Mouse (Mus musculus): ENCODE data around the gene Hikeshi.
A peak's percentile ranks its signal among the peaks of the same experiment; 100 is the strongest.

The Hikeshi gene

GRCm38 (mm10) chr7:89940571-89941463 is at the start of gene Hikeshi:
Hikeshi (minus strand) TSS chr7:89941204.
- DNase-seq, result peak; percentile 97

- DNase-seq, result no peak
Measured at GRCm38 (mm10) chr7:89984421-89984820, 43.4 kb upstream of the Hikeshi start.

GRCm38 (mm10) chr7:89983441-89983840 is 42.4 kb upstream of the Hikeshi start:
- no peak for DNase-seq

GRCm38 (mm10) chr7:89981557-89981956 is 40.6 kb upstream of the Hikeshi start:
- DNase-seq, result no peak

GRCm38 (mm10) chr7:89980485-89981422 is 39.8 kb upstream of the Hikeshi start, which contains the start of gene Eed:
Eed (minus strand) TSS chr7:89980983.
- DNase-seq, result peak; percentile 93

- no peak for DNase-seq
Measured at GRCm38 (mm10) chr7:89980133-89980484, 39.1 kb upstream of the Hikeshi start.

GRCm38 (mm10) chr7:89979432-89980130 is 38.6 kb upstream of the Hikeshi start:
- DNase-seq, result no peak

GRCm38 (mm10) chr7:89976796-89977195 is 35.8 kb upstream of the Hikeshi start:
- DNase-seq, result no peak

GRCm38 (mm10) chr7:89975571-89975970 is 34.6 kb upstream of the Hikeshi start:
- DNase-seq, result no peak

GRCm38 (mm10) chr7:89967235-89967634 is 26.2 kb upstream of the Hikeshi start:
- DNase-seq, result no peak

GRCm38 (mm10) chr7:89966771-89967170 is 25.8 kb upstream of the Hikeshi start:
- no peak for DNase-seq

- no peak for DNase-seq
Measured at GRCm38 (mm10) chr7:89963135-89963534, 22.1 kb upstream of the Hikeshi start.

GRCm38 (mm10) chr7:89957300-89957699 is 16.3 kb upstream of the Hikeshi start:
- DNase-seq, result no peak

- DNase-seq, result no peak
Measured at GRCm38 (mm10) chr7:89954261-89954660, 13.3 kb upstream of the Hikeshi start.

GRCm38 (mm10) chr7:89949403-89949802 is 8.4 kb upstream of the Hikeshi start:
- no peak for DNase-seq

GRCm38 (mm10) chr7:89948026-89948425 is 7.0 kb upstream of the Hikeshi start:
- no peak for DNase-seq

GRCm38 (mm10) chr7:89939497-89940353 is 1.3 kb downstream of the Hikeshi start:
- DNase-seq, result no peak

GRCm38 (mm10) chr7:89923441-89924180 is 17.4 kb downstream of the Hikeshi start:
- DNase-seq, result peak; percentile 83

- DNase-seq, result no peak
Measured at GRCm38 (mm10) chr7:89917776-89918175, 23.2 kb downstream of the Hikeshi start.

GRCm38 (mm10) chr7:89916711-89917110 is 24.3 kb downstream of the Hikeshi start:
- DNase-seq, result no peak
